Mouse (Mus musculus) small intestine, adult 2 months (tissue): ENCODE results near the gene Gm17581. TPM values are rescaled to one million over a fixed set of nuclear protein-coding genes. Genes with fewer than 3 reads are reported as not detected.

ENCODE experiments used
- H3K27ac ChIP-seq: fragments of 200-500 bp; 2 replicates; pipeline ENCODE4 v1.5.1; 2012; ENCODE audit warnings: low read depth, low read length, control low read depth, inconsistent platforms; ENCODE audit not compliant: insufficient read depth
- H3K27me3 ChIP-seq: fragments of 200-500 bp; 2 replicates; pipeline ENCODE4 v1.6.1; 2012; ENCODE audit warnings: mild to moderate bottlenecking, moderate library complexity, low read length, inconsistent platforms; ENCODE audit not compliant: control insufficient read depth, insufficient read depth
- H3K36me3 ChIP-seq: fragments of 200-500 bp; 2 replicates; pipeline ENCODE4 v1.6.1; 2012; ENCODE audit warnings: mild to moderate bottlenecking, low read length, control low read depth, inconsistent platforms; ENCODE audit not compliant: control insufficient read depth, insufficient read depth
- H3K4me1 ChIP-seq: fragments of 200-500 bp; 2 replicates; pipeline ENCODE4 v1.6.1; 2012; ENCODE audit warnings: low read length, inconsistent platforms, mixed read lengths; ENCODE audit not compliant: control insufficient read depth, insufficient read depth, insufficient read length
- H3K4me3 ChIP-seq: fragments of 200-500 bp; 2 replicates; pipeline ENCODE4 v1.5.1; 2012; ENCODE audit warnings: low read depth, mild to moderate bottlenecking, control low read depth, inconsistent platforms, low read length, moderate library complexity
- CTCF ChIP-seq: fragments of 200-500 bp; IDR thresholded peaks from 2 replicates; pipeline ENCODE4 v1.5.1; 2012; ENCODE audit warnings: low read depth, mild to moderate bottlenecking, control low read depth, inconsistent platforms, low read length, moderate library complexity, mixed read lengths; ENCODE audit not compliant: insufficient replicate concordance, insufficient read length; ENCODE audit errors: extremely low read depth
- POLR2A ChIP-seq: fragments of 200-500 bp; IDR thresholded peaks from 2 replicates; pipeline ENCODE4 v1.6.1; 2012; ENCODE audit warnings: low read depth, mild to moderate bottlenecking, control low read depth, inconsistent platforms, low read length, moderate library complexity
- WGBS: fragments of 180-500 bp; shearing (Covaris S2); methylation state at CpG from one replicate; pipeline ENCODE4 v1.1.7; 2018; 5-methylcytosine and 5-hydroxymethylcytosine counted together
- polyA plus RNA-seq: library from polyadenylated mRNA; depleted of rRNA; stranded (reverse); fragments of >200 nt; gene quantifications from 2 replicates; pipeline ENCODE4 v1.2.3, GENCODE M21; 2012

Gene Gm17581
- polyA plus RNA-seq, 1 experiment = not detected

DNA sequence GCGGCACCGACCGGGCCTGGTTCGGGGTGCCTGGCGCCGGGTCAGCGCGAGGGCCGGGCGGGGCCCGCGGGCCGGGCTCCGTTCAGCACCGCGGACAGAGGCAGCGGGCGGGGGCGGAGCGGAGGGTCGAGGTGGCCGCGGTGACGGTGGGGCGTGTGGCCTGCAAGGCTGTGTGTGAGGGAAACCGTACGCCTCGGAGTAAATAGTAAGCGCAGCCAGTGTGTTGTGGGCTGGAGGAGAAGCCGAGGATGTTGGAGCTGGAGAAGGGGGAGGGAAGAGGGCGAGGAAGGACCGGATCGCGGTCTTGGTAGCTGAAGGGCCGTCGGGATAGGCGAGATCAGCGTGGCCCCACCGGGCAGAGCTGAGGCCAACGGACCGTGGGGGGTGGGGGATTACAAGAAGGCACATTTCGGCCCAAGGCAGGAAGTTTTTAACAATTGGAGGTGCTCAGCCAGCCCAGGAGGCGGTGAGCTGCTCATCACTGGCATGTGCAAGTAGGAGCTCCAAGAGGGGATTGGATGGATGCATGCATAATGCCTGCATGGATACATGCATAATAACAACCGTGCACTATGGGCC lies 40.1 kb upstream of the Gm17581 start:
- Histone ChIP-seq H3K36me3 (no peaks in the 10 kb centered on the region), H3K27me3 (peaks cover 33% of the 10 kb centered on the region), H3K4me3 (peak overlapping the region; percentile 45), H3K4me1 (peaks cover 3% of the 10 kb centered on the region), H3K27ac (no peak overlapping the region)
- 6% methylated on average over 44 of the region's 44 CpGs for WGBS
- no peak for TF ChIP-seq POLR2A
- no peak for TF ChIP-seq CTCF

DNA sequence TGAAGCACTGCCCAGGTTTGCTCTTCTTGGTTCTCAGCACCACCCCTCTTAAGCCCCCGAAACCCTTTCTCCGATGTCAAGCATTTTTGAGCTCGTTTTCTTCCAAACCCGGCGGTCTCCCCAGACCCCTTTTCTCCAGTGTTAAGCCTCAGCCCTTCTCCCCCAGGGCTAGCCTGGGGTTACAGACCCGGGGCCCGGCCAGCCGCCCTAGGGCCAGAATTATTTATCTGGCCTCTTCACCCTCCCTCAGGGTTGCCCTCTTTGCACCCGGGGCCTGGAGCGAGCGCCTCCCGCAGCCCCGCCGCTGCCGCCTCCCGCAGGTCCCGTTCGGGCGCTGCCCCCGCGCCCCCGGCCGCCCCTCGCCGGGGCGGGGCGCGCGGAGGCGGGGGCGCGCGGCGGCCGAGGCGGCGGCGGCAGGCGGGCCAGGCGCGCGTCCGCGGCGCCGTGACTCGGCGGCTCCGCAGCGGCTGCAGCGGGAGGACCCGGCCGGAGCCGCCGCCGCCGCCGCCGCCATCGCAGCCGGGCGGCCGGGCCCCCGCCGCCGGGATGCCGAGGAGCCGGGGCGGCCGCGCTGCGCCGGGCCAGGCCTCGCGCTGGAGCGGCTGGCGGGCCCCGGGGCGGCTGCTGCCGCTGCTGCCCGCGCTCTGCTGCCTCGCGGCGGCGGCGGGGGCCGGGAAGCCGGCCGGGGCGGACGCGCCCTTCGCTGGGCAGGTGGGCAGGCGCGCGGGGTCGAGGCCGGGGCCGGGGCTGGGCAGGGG lies 39.4 kb upstream of the Gm17581 start, which contains the start of gene Mmp24:
TSS of gene Mmp24 (plus strand) at position 416 of the 758 bp plus-strand sequence.
- TF ChIP-seq CTCF (no peak), POLR2A (no peak)
- Histone ChIP-seq H3K4me3 (peak within 1 kb of the TSS; percentile 45), H3K36me3 (no peaks in the 10 kb centered on the region), H3K4me1 (peaks cover 3% of the 10 kb centered on the region), H3K27ac (no peak within 1 kb of the TSS), H3K27me3 (peaks cover 33% of the 10 kb centered on the region)
- WGBS = 21% methylated on average over 100 of the region's 100 CpGs

- no peak overlapping the region for H3K27ac ChIP-seq
- 46% methylated on average over 11 of the region's 11 CpGs for WGBS
- no peak for TF ChIP-seq POLR2A
- no peak for TF ChIP-seq CTCF
Observed at GRCm38 (mm10) chr2:155774261-155774926, 38.7 kb upstream of the Gm17581 start.

GRCm38 (mm10) chr2:155773664-155774063 lies 38.0 kb upstream of the Gm17581 start:
- Histone ChIP-seq H3K27me3 (peaks cover 33% of the 10 kb centered on the region), H3K4me1 (peaks cover 3% of the 10 kb centered on the region), H3K4me3 (no peak overlapping the region), H3K36me3 (no peaks in the 10 kb centered on the region), H3K27ac (no peak overlapping the region)
- no peak for TF ChIP-seq CTCF
- no peak for TF ChIP-seq POLR2A
- WGBS = 50% methylated on average over 4 of the region's 4 CpGs

More at GRCm38 (mm10) chr2:155774261-155774926, 38.7 kb upstream of the Gm17581 start:
- Histone ChIP-seq H3K36me3 (no peaks in the 10 kb centered on the region), H3K4me1 (peaks cover 3% of the 10 kb centered on the region), H3K4me3 (no peak overlapping the region), H3K27me3 (peaks cover 33% of the 10 kb centered on the region)

DNA sequence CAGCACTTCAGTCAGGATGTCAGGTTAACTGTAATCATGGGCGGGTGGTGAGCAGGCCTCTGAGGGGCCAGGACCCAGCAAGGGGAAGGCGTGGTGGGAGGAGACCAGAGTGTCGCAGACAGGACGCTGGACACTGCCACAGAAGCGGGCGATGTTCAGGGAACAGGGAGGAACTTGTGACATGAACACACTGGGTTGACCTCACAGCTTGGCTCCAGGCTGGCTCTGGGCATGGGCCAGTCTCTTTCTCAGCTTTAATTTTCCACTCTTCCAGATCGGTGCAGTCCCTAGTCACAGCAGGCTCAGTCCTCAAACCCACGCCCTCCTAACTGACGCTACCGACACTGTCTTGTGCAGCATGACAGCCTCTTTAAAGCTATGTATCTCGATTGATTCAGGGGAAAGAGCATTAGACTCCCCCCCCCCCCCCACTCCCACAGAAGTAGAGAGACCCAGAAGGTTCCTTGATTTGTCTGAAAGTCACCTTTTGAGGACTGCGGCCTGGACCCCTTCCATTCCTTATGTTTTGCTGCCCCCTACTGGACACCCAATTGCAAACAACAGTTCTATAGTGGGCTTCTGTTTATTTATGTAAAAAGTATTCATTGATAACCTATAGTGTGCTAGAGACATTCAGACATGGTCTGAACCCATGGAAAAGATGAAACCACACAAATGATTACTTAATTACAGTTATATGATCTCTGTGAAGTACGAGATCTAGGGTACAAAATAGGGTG lies 29.2 kb upstream of the Gm17581 start:
- H3K4me3 ChIP-seq = no peak overlapping the region
- H3K27me3 ChIP-seq = no peaks in the 10 kb centered on the region
- 59% methylated on average over 13 of the region's 13 CpGs for WGBS
- no peaks in the 10 kb centered on the region for H3K36me3 ChIP-seq
- no peak overlapping the region for H3K27ac ChIP-seq
- TF ChIP-seq CTCF (peak; percentile 40; the same call in 1 of the 2 replicates), POLR2A (no peak)
- H3K4me1 ChIP-seq = no peaks in the 10 kb centered on the region

DNA sequence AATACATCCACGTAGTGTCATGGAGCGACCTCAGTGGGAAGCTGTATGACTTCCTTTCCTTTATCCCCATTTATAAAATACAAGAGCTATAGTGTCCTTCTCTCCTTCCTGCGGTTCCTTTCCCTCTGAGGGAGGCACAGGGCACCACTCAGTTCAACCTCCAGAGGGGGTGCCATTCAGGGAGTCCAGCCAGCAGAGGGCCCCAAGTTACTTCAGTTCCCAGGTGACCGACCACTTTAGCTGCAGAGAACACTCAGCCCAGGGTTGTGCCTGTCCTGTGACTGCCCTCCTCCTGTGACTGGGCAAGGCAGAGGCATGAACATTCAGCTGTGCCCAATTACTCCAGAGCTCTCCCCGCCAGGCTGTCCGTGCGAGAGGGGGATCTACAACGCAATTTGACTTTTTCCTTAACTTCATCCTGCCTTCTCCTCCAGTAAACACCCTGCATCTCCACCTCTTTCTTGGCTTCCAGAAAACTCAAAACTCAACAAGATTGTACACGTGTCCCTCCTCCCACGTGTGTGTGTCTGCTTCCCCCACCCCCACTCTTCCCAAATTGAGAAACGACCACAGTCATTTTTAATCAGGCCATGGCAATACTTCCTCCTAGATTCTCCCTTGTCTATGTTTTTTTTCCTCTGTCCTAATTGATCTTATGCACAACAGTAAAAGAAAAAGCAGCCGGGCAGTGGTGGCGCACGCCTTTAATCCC lies 21.3 kb upstream of the Gm17581 start:
- no peaks in the 10 kb centered on the region for H3K36me3 ChIP-seq
- 60% methylated on average over 14 of the region's 14 CpGs for WGBS
- no peak overlapping the region for H3K27ac ChIP-seq
- no peak overlapping the region for H3K4me3 ChIP-seq
- TF ChIP-seq CTCF (no peak), POLR2A (no peak)
- H3K4me1 ChIP-seq = no peaks in the 10 kb centered on the region
- H3K27me3 ChIP-seq = peaks cover 4% of the 10 kb centered on the region; the same call in 1 of the 2 replicates
